Mouse (Mus musculus): Measurements from ENCODE around the gene Clec2g. TPM values are rescaled to one million over a fixed set of nuclear protein-coding genes. Genes with fewer than 3 reads are reported as not detected.
"Not testable (repeated sequence)": the region's sequence is repeated elsewhere in the genome, so short reads cannot be mapped to it uniquely, and the experiment has no call there.

Clec2g gene
- polyA plus RNA-seq, 1 experiment from 2014 or later, result not detected

DNA sequence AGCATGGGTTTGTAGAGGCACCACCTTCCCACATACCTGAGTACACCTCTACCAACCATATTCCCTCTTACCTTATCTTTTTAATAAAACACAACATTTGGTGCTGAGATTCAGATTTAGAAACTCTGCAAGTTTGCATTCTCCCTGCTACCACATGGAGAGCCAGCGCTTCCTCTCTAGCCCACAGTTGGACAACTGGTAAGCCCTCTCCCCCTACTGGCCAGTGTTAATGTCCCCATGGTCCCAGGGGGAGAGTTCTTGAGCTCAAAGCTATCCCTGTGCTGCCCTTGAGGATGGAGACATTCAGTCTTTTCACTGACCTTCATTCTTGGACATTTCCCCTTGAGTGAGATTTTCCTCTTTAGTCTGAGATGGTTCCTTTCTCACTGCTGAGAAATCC, 26.9 kb downstream of the Clec2g start:
- Histone ChIP-seq H3K36me3 (ENCODE audit: insufficient read depth, low read length) (no peaks in the 10 kb centered on the region), H3K27ac (ENCODE audit: low read length) (no peak overlapping the region), H3K27me3 (replicated peaks; ENCODE audit: insufficient read depth, low read length) (no peaks in the 10 kb centered on the region), H3K9me3 (ENCODE audit: low read length) (no peaks in the 10 kb centered on the region), H3K9ac (replicated peaks; ENCODE audit: low read depth) (no peak overlapping the region), H3K4me2 (replicated peaks; ENCODE audit: low read depth, low read length) (no peak overlapping the region), H3K4me3 (ENCODE audit: low read depth, low read length) (no peak overlapping the region), H3K4me1 (ENCODE audit: insufficient read depth, low read depth, low read length) (no peaks in the 10 kb centered on the region)
- WGBS, result 86% methylated on average over 1 of the region's 1 CpGs
- TF ChIP-seq CTCF (IDR thresholded peaks at IDR 0.05), result peak; percentile 41
- TF ChIP-seq EP300 (IDR thresholded peaks at IDR 0.05), result no peak
- no peak for DNase-seq (ENCODE audit: low spot score)
- no peak for ATAC-seq

DNA sequence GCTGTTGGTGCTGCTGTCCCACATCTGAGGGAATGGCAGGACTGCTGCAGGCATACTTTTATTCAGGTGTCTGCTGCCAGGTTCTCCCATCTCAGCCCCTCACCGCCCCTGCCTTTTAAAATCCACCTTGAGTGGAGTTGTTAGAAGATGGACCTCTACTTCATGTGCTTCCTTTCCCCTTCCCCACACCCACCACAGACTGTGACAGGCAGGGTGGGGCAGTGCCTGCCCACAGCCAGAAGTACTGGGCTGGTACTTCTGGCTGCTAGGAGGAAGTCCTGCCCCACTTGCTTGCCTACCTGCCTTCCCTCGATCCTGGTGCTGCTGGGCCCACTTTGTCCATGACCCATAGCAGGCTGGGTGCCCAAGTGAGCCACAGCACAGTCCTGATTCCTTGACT, 27.9 kb downstream of the Clec2g start:
- not testable (repeated sequence) for H3K9ac ChIP-seq (replicated peaks; ENCODE audit: low read depth); H3K27ac ChIP-seq (ENCODE audit: low read length); H3K4me2 ChIP-seq (replicated peaks; ENCODE audit: low read depth, low read length); H3K4me1 ChIP-seq (ENCODE audit: insufficient read depth, low read depth, low read length); H3K4me3 ChIP-seq (ENCODE audit: low read depth, low read length); H3K36me3 ChIP-seq (ENCODE audit: insufficient read depth, low read length); H3K27me3 ChIP-seq (replicated peaks; ENCODE audit: insufficient read depth, low read length); ATAC-seq; DNase-seq (ENCODE audit: low spot score); H3K9me3 ChIP-seq (ENCODE audit: low read length)
- 69% methylated on average over 2 of the region's 2 CpGs for WGBS

DNA sequence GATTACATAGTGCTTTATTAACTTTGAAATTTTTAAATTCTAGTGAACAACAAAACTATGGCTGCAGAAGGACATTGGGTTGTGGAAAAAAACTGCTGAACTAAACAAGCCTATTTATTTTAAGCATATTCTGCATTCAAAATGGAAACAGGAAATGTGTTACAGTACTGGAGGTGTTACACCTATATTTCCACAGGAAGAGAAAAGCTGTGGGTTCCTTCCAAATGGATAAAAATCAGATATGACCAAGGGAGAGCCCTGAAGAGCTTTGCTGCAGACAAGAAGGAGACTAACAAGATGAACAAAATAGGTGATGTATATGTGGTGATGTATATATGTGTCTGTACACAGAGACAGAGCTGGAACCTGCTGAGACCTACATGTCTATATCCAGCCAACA, 30.3 kb downstream of the Clec2g start:
- H3K4me1 ChIP-seq (ENCODE audit: insufficient read depth, low read depth, low read length), result no peaks in the 10 kb centered on the region
- TF ChIP-seq CTCF (IDR thresholded peaks at IDR 0.05) (no peak), EP300 (IDR thresholded peaks at IDR 0.05) (no peak)
- H3K36me3 ChIP-seq (ENCODE audit: insufficient read depth, low read length), result no peaks in the 10 kb centered on the region
- no peaks in the 10 kb centered on the region for H3K9me3 ChIP-seq (ENCODE audit: low read length)
- H3K27me3 ChIP-seq (replicated peaks; ENCODE audit: insufficient read depth, low read length), result no peaks in the 10 kb centered on the region
- no peak for DNase-seq (ENCODE audit: low spot score)
- no peak overlapping the region for H3K9ac ChIP-seq (replicated peaks; ENCODE audit: low read depth)
- no peak overlapping the region for H3K4me3 ChIP-seq (ENCODE audit: low read depth, low read length)
- H3K27ac ChIP-seq (ENCODE audit: low read length), result no peak overlapping the region
- no peak for ATAC-seq
- no peak overlapping the region for H3K4me2 ChIP-seq (replicated peaks; ENCODE audit: low read depth, low read length)

DNA sequence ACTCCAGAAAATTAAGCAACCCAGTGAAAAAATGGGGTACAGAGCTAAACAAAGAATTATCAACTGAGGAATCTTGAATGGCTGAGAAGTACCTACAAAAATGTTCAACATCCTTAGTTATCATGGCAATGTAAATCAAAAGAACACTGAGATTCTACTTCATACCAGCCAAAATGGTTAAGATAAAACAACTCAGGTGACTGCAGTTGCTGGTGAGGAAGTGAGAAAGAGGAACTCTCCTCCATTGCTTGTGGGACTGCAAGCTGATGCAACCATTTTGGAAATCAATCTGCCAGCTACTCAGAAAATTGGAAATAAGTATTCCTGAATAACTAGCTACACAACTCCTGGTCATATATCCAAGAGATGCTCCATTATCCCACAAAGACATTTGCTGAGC, 34.3 kb downstream of the Clec2g start:
- Histone ChIP-seq H3K9me3 (ENCODE audit: low read length) (no peaks in the 10 kb centered on the region), H3K4me2 (replicated peaks; ENCODE audit: low read depth, low read length) (no peak overlapping the region), H3K9ac (replicated peaks; ENCODE audit: low read depth) (no peak overlapping the region), H3K4me3 (ENCODE audit: low read depth, low read length) (no peak overlapping the region), H3K36me3 (ENCODE audit: insufficient read depth, low read length) (no peaks in the 10 kb centered on the region), H3K4me1 (ENCODE audit: insufficient read depth, low read depth, low read length) (no peaks in the 10 kb centered on the region), H3K27ac (ENCODE audit: low read length) (no peak overlapping the region), H3K27me3 (replicated peaks; ENCODE audit: insufficient read depth, low read length) (no peaks in the 10 kb centered on the region)
- no peak for TF ChIP-seq EP300 (IDR thresholded peaks at IDR 0.05)
- TF ChIP-seq CTCF (IDR thresholded peaks at IDR 0.05), result no peak
- DNase-seq (ENCODE audit: low spot score), result no peak
- no peak for ATAC-seq

DNA sequence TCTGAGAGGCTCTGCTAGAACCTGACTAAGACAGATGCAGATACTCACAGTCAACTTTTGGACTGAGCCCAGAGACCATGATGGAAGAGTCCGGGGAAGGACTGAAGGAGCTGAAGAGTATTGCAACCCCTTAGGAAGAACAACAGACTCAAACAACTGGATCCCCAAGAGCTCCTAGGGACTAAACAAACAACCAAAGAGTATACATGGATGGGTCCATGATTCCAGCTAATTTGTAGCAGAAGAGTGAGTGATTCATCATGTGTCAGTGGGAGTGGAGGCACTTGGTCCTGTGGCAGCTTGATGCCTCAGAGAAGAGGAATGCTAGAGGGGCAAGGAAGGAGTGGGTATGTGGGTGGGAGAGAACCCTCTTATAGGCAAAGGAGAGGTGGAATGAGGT, 35.6 kb downstream of the Clec2g start:
- Histone ChIP-seq H3K4me1 (ENCODE audit: insufficient read depth, low read depth, low read length) (no peaks in the 10 kb centered on the region), H3K4me2 (replicated peaks; ENCODE audit: low read depth, low read length) (no peak overlapping the region), H3K9me3 (ENCODE audit: low read length) (no peaks in the 10 kb centered on the region), H3K9ac (replicated peaks; ENCODE audit: low read depth) (no peak overlapping the region), H3K36me3 (ENCODE audit: insufficient read depth, low read length) (no peaks in the 10 kb centered on the region), H3K27ac (ENCODE audit: low read length) (no peak overlapping the region), H3K4me3 (ENCODE audit: low read depth, low read length) (no peak overlapping the region), H3K27me3 (replicated peaks; ENCODE audit: insufficient read depth, low read length) (no peaks in the 10 kb centered on the region)
- ATAC-seq (no peak), DNase-seq (ENCODE audit: low spot score) (no peak)
- no peak for TF ChIP-seq CTCF (IDR thresholded peaks at IDR 0.05)
- no peak for TF ChIP-seq EP300 (IDR thresholded peaks at IDR 0.05)
- WGBS, result 81% methylated on average over 1 of the region's 1 CpGs

DNA sequence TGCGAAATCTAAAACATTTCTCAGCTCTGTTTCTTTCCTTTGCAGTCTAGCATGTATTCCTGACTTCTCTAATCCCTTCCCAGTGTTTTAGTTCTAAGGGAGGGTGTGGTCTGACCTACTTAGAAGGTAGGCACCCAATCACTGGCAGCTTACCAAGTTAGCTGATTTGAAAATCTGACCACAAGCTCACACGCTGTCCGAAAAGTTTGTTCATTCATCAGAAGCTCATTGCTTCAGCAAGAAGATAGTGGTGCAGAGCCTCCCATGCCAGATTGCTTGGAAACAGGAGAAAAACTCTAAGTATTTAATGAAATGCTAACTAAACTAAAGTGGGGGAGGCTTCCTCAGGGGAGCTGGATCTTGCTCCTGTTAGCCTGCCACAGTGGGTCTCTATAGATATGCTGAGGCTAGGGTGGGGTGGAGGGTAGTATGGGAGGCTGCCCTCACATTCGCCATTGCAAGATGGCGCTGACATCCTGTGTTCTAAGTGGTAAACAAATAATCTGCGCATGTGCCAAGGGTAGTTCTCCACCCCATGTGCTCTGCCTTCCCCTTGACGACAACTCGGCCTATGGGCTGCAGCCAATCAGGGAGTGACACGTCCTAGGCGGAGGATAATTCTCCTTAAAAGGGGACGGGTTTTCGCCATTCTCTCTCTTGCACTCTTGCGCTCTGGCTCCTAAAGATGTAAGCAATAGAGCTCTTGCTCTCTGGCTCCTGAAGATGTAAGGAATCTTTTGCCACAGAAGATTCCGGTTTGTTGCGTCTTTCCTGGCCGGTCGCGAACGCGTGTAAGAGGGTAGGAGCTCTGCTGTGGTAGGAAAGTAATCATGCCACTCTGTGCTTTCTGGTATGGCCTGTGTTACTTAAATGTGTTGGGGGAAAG, 36.6 kb downstream of the Clec2g start:
- not testable (repeated sequence) for H3K9me3 ChIP-seq (ENCODE audit: low read length); H3K36me3 ChIP-seq (ENCODE audit: insufficient read depth, low read length); H3K9ac ChIP-seq (replicated peaks; ENCODE audit: low read depth); DNase-seq (ENCODE audit: low spot score); H3K27ac ChIP-seq (ENCODE audit: low read length); H3K4me2 ChIP-seq (replicated peaks; ENCODE audit: low read depth, low read length); ATAC-seq; H3K4me3 ChIP-seq (ENCODE audit: low read depth, low read length); H3K4me1 ChIP-seq (ENCODE audit: insufficient read depth, low read depth, low read length); H3K27me3 ChIP-seq (replicated peaks; ENCODE audit: insufficient read depth, low read length)
- WGBS, result 94% methylated on average over 20 of the region's 20 CpGs

Data from lung, postnatal 0 days (tissue).